Mouse (Mus musculus): ENCODE data around the gene Birc5. TPM values are rescaled to one million over a fixed set of nuclear protein-coding genes. Genes with fewer than 3 reads are reported as not detected.

Birc5 gene
- polyA plus RNA-seq, 1 experiment, result 75.4 TPM

DNA sequence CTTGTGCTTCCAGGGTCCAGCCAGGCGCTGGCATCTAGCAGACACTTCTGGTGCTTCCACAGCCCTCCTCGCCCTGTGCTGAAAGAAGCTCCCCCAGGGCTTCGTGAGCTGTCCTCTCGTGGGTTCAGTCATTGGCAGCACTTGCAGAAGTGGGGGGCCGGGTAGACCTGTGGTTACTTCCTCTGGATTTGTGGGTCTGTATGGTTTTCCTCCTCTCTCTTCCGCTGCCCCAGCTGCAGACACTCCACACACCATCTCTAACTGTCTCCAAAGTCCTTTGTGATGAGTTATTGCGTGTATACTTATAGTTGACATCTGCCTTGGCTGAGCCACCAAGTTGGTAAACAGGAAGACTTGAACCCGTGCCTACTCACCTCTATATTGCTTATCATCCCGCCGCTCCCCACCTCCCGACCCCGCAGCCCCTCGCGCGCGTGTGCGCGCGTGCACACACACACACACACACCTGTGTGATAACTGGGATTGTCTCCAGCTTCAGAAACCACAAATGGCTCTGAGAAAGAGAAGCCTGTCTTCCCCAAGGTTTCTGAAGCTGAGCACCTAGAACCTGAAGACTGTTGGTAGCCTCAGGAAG is 42.6 kb downstream of the Birc5 start:
- TF ChIP-seq POLR2A (IDR thresholded peaks at IDR 0.05; ENCODE audit: control insufficient read depth, extremely low read depth, insufficient read depth, low read length, poor library complexity) (no peak), CTCF (IDR thresholded peaks at IDR 0.05; ENCODE audit: borderline replicate concordance, control insufficient read depth, extremely low read depth, insufficient read depth, low read length, poor library complexity) (no peak)
- H3K27ac ChIP-seq (ENCODE audit: control insufficient read depth, insufficient read depth, low read length), result peak overlapping the region; percentile 91
- 18% methylated on average over 19 of the region's 19 CpGs for WGBS

DNA sequence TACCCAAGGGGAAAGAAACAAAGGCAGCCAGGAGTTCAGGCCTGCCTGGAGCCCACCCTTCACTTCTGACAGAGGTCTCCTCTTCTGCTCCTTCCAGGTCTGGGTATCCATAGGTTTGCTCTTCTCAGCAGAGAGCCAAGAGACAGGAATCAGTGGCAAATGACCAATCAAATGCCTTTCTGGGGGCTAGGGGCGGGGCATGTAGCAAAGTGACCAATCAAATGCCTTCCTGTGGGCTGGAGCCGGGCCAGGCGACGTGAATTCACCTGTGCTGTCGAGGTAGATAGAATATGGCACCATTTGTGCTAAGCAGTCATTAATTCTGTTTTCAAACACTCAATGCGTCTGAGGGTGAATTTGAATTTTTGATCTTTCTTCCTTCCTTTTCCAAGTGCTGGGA is 43.1 kb downstream of the Birc5 start:
- Histone ChIP-seq H3K27ac (ENCODE audit: control insufficient read depth, insufficient read depth, low read length) (peak overlapping the region; percentile 91), H3K36me3 (ENCODE audit: control insufficient read depth, insufficient read depth, low read length) (no peaks in the 10 kb centered on the region), H3K4me1 (replicated peaks; ENCODE audit: control insufficient read depth, insufficient read depth, low read length) (peaks cover 55% of the 10 kb centered on the region), H3K4me3 (ENCODE audit: control insufficient read depth, insufficient read depth, low read length) (no peak overlapping the region), H3K27me3 (ENCODE audit: control insufficient read depth, insufficient read depth, low read length) (no peaks in the 10 kb centered on the region)
- peak; percentile 79 for DNase-seq
- TF ChIP-seq POLR2A (IDR thresholded peaks at IDR 0.05; ENCODE audit: control insufficient read depth, extremely low read depth, insufficient read depth, low read length, poor library complexity) (no peak), CTCF (IDR thresholded peaks at IDR 0.05; ENCODE audit: borderline replicate concordance, control insufficient read depth, extremely low read depth, insufficient read depth, low read length, poor library complexity) (no peak)
- WGBS, result 46% methylated on average over 6 of the region's 6 CpGs

More for the DNA sequence above, 42.6 kb downstream of the Birc5 start:
- H3K27me3 ChIP-seq (ENCODE audit: control insufficient read depth, insufficient read depth, low read length), result no peaks in the 10 kb centered on the region
- H3K4me1 ChIP-seq (replicated peaks; ENCODE audit: control insufficient read depth, insufficient read depth, low read length), result peaks cover 53% of the 10 kb centered on the region
- peak; percentile 54 for DNase-seq
- no peak overlapping the region for H3K4me3 ChIP-seq (ENCODE audit: control insufficient read depth, insufficient read depth, low read length)
- no peaks in the 10 kb centered on the region for H3K36me3 ChIP-seq (ENCODE audit: control insufficient read depth, insufficient read depth, low read length)

DNA sequence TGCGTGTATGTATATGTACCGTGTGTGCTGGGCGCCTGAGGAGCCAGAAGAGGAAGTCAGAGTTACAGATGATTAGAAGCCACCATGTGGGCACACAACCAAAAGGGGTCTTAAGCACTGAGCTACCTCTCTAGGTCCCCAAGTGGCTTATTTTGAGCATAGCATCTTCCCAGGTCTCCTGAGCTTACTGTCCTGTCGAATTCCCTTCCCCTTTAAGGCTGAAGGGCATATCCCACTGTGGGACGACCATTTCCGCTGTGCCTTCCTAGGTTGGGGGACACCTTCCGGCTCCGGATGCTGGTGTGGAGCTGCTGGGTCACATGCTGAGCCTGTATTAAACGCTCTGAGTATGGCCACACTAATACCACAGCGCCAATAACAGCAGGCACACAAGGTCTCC is 45.6 kb downstream of the Birc5 start:
- no peak for DNase-seq
- no peaks in the 10 kb centered on the region for H3K36me3 ChIP-seq (ENCODE audit: control insufficient read depth, insufficient read depth, low read length)
- H3K4me3 ChIP-seq (ENCODE audit: control insufficient read depth, insufficient read depth, low read length), result no peak overlapping the region
- peaks cover 49% of the 10 kb centered on the region for H3K4me1 ChIP-seq (replicated peaks; ENCODE audit: control insufficient read depth, insufficient read depth, low read length)
- no peak overlapping the region for H3K27ac ChIP-seq (ENCODE audit: control insufficient read depth, insufficient read depth, low read length)
- WGBS, result 71% methylated on average over 10 of the region's 10 CpGs
- TF ChIP-seq POLR2A (IDR thresholded peaks at IDR 0.05; ENCODE audit: control insufficient read depth, extremely low read depth, insufficient read depth, low read length, poor library complexity) (no peak), CTCF (IDR thresholded peaks at IDR 0.05; ENCODE audit: borderline replicate concordance, control insufficient read depth, extremely low read depth, insufficient read depth, low read length, poor library complexity) (no peak)
- H3K27me3 ChIP-seq (ENCODE audit: control insufficient read depth, insufficient read depth, low read length), result no peaks in the 10 kb centered on the region

DNA sequence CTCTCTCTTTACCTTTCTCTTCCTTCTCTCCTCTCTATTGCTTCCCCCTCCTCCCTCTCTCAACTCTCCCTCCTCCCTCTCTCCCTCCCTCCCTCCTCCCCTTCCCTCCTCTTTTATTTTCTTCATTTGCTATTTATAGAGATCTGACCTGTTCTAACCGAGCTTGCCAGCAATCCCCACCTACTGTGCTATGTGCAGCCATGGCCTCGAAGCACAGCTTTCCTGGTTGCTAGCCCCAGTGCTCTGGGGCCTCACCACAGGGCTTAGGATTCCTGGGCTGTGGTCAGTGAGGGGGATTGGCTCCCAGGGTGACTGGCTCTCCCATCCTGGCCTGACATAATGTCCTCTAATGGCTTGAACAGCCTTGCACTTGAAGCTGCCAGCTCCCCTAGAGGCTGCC is 47.5 kb downstream of the Birc5 start:
- no peak for DNase-seq
- Histone ChIP-seq H3K27ac (ENCODE audit: control insufficient read depth, insufficient read depth, low read length) (no peak overlapping the region), H3K4me1 (replicated peaks; ENCODE audit: control insufficient read depth, insufficient read depth, low read length) (peaks cover 38% of the 10 kb centered on the region), H3K27me3 (ENCODE audit: control insufficient read depth, insufficient read depth, low read length) (no peaks in the 10 kb centered on the region), H3K4me3 (ENCODE audit: control insufficient read depth, insufficient read depth, low read length) (no peak overlapping the region), H3K36me3 (ENCODE audit: control insufficient read depth, insufficient read depth, low read length) (no peaks in the 10 kb centered on the region)
- 30% methylated on average over 2 of the region's 2 CpGs for WGBS
- TF ChIP-seq CTCF (IDR thresholded peaks at IDR 0.05; ENCODE audit: borderline replicate concordance, control insufficient read depth, extremely low read depth, insufficient read depth, low read length, poor library complexity) (no peak), POLR2A (IDR thresholded peaks at IDR 0.05; ENCODE audit: control insufficient read depth, extremely low read depth, insufficient read depth, low read length, poor library complexity) (no peak)

DNA sequence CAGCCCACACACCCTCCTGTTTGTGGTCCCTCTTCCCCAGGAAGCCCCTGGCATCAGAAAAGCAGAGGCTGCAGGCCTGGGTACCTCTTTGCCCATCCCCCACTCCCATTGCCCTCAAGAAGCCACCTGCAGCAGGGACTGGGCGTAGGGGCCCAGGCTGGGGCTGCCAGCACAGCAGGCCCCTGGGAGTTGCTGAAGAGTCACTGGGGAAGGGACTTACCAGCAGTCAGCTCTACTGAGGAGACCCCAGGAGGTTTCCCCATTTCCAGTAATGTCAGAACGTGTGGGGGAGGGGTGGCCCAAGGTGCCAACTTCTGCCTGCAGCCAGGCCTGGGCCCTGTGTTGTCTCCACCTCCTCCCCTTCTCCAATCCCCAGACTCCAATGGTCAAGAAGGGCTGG is 53.2 kb downstream of the Birc5 start:
- DNase-seq, result peak; percentile 80
- TF ChIP-seq CTCF (IDR thresholded peaks at IDR 0.05; ENCODE audit: borderline replicate concordance, control insufficient read depth, extremely low read depth, insufficient read depth, low read length, poor library complexity) (no peak), POLR2A (IDR thresholded peaks at IDR 0.05; ENCODE audit: control insufficient read depth, extremely low read depth, insufficient read depth, low read length, poor library complexity) (no peak)
- Histone ChIP-seq H3K4me1 (replicated peaks; ENCODE audit: control insufficient read depth, insufficient read depth, low read length) (peaks cover 31% of the 10 kb centered on the region), H3K4me3 (ENCODE audit: control insufficient read depth, insufficient read depth, low read length) (no peak overlapping the region), H3K27me3 (ENCODE audit: control insufficient read depth, insufficient read depth, low read length) (no peaks in the 10 kb centered on the region), H3K27ac (ENCODE audit: control insufficient read depth, insufficient read depth, low read length) (peak overlapping the region; percentile 26; the same call in 1 of the 2 replicates), H3K36me3 (ENCODE audit: control insufficient read depth, insufficient read depth, low read length) (no peaks in the 10 kb centered on the region)
- WGBS, result 37% methylated on average over 2 of the region's 2 CpGs

DNA sequence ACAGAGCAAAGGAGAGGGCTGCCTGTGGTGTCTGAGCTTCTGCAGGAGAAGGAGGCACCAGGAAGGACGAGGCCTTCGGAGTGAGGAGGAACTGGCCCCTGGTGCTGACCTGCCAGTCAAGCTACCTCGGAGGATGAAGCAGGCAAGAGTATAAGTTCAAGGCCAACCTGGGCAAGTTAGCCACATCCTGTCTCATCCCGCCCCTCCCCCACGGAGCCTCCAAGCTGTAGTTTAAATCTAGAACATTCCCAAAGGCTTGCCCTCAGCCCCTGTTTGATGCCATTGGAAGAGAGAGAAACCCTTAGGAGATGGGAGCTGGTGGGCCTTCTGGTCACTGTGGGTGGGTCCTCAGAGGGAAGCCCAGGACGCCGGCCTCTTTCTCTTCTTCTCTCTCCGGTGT is 55.4 kb downstream of the Birc5 start:
- peaks cover 37% of the 10 kb centered on the region for H3K4me1 ChIP-seq (replicated peaks; ENCODE audit: control insufficient read depth, insufficient read depth, low read length)
- WGBS, result 69% methylated on average over 8 of the region's 8 CpGs
- H3K4me3 ChIP-seq (ENCODE audit: control insufficient read depth, insufficient read depth, low read length), result no peak overlapping the region
- no peaks in the 10 kb centered on the region for H3K27me3 ChIP-seq (ENCODE audit: control insufficient read depth, insufficient read depth, low read length)
- no peaks in the 10 kb centered on the region for H3K36me3 ChIP-seq (ENCODE audit: control insufficient read depth, insufficient read depth, low read length)
- no peak for TF ChIP-seq POLR2A (IDR thresholded peaks at IDR 0.05; ENCODE audit: control insufficient read depth, extremely low read depth, insufficient read depth, low read length, poor library complexity)
- no peak for TF ChIP-seq CTCF (IDR thresholded peaks at IDR 0.05; ENCODE audit: borderline replicate concordance, control insufficient read depth, extremely low read depth, insufficient read depth, low read length, poor library complexity)
- peak; percentile 48 for DNase-seq
- no peak overlapping the region for H3K27ac ChIP-seq (ENCODE audit: control insufficient read depth, insufficient read depth, low read length)

Other genes with a start within 250 kb of the Birc5 start
- gene Tnrc6c, start 195.0 kb upstream of the Birc5 start, polyA plus RNA-seq (2012; rRNA removed), result 75.0 and 89.7 TPM in 2 replicates
- gene Tmc8, start 67.2 kb upstream of the Birc5 start, polyA plus RNA-seq (2012; rRNA removed), result 388 and 467 TPM in 2 replicates
- 201 and 217 TPM in 2 replicates for gene Tmc6, start 67.1 kb upstream of the Birc5 start, polyA plus RNA-seq (2012; rRNA removed)
- gene 6030468B19Rik, start 51.6 kb upstream of the Birc5 start, polyA plus RNA-seq (2012; rRNA removed), result 1.7 and 1.8 TPM in 2 replicates
- gene Gm20708, start 39.6 kb upstream of the Birc5 start, polyA plus RNA-seq (2012; rRNA removed), result 0.06 TPM in 1 of 2 replicates, not detected in the other
- 286 and 322 TPM in 2 replicates for gene Syngr2, start 39.6 kb upstream of the Birc5 start, polyA plus RNA-seq (2012; rRNA removed)
- gene Afmid, start 23.3 kb upstream of the Birc5 start, polyA plus RNA-seq (2012; rRNA removed), result 17.7 and 18.2 TPM in 2 replicates
- gene Tk1, start 23.2 kb upstream of the Birc5 start, polyA plus RNA-seq (2012; rRNA removed), result 130 and 167 TPM in 2 replicates
- gene Tmem235, start 11.5 kb downstream of the Birc5 start, polyA plus RNA-seq (2012; rRNA removed), result 0.05 TPM in 1 of 2 replicates, not detected in the other
- 15.3 and 16.9 TPM in 2 replicates for gene Tha1, start 24.2 kb downstream of the Birc5 start, polyA plus RNA-seq (2012; rRNA removed)
- gene Socs3, start 120.8 kb downstream of the Birc5 start, polyA plus RNA-seq (2012; rRNA removed), result 44.3 and 45.7 TPM in 2 replicates
- 89.1 and 89.5 TPM in 2 replicates for gene Pgs1, start 137.0 kb downstream of the Birc5 start, polyA plus RNA-seq (2012; rRNA removed)